Mouse (Mus musculus): ENCODE results near the gene Tnrc6b.

Tnrc6b gene

GRCm38 (mm10) chr15:80975666-80976065 lies 264.6 kb downstream of the Tnrc6b start:
- DNase-seq (ENCODE audit: low spot score), result no peak

DNA sequence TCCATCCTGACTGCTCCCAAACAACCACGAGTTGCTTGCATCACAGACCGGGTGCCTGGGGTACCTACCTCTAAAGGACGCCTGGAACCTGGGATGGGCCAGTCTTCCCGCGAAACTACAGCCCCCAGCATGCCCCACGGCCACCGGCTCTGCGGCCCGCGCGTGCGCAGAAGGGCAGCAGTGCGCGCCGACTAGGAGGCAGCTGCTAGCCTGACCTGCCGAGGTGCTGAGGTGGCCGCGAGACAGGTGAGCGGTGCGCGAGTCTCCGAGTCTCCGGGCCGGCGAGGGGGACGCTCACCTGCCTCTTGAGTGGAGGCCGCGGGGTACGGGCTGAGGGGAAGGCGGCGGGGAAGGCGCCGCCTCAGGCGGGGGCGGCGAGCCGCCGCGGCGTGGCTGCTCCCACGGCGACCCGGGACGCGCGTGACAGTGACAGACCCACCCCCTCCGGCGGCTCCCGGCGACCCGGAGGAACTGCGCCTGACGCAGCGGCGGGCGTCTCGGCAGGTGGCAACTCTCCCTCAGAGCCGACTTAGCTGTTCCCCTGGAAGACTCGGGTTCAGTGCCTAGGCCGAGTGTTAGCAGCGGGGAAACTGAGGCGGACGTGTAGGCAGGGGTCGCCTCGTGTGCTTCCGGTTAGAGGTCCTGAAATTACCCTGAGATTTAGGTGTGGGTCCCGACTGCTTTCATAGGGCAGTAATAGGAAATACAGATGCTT lies 266.7 kb downstream of the Tnrc6b start, which contains the start of gene Sgsm3:
Gene Sgsm3, plus strand, starts transcription at position 146 of the 715 bp plus-strand sequence.
- DNase-seq (ENCODE audit: low spot score), result peak; percentile 61

- DNase-seq (ENCODE audit: low spot score), result no peak
Observed at GRCm38 (mm10) chr15:80979611-80980010, 268.5 kb downstream of the Tnrc6b start.

DNA sequence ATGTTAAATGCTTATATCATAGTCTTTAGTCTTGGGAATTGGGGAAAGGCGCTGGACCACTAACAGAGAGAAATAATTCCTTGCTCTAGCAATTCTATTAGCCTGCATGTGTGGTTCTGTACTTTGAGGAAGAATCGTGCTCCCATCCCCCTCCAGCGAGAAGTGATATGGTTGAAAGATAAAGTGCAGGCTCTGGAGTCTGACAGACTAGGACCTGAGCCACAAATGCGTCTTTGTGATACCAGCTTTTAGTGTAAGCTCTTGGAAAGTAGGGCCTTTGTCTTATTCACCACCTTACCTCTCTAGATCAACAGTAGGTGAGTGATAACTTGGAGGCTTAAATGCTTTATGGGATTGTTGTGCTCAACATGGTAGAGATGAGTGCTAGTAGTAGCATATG lies 270.1 kb downstream of the Tnrc6b start:
- no peak for DNase-seq (ENCODE audit: low spot score)

- DNase-seq (ENCODE audit: low spot score), result no peak
Observed at GRCm38 (mm10) chr15:80983264-80983663, 272.2 kb downstream of the Tnrc6b start.

GRCm38 (mm10) chr15:80988331-80988730 lies 277.2 kb downstream of the Tnrc6b start:
- DNase-seq (ENCODE audit: low spot score), result no peak

DNA sequence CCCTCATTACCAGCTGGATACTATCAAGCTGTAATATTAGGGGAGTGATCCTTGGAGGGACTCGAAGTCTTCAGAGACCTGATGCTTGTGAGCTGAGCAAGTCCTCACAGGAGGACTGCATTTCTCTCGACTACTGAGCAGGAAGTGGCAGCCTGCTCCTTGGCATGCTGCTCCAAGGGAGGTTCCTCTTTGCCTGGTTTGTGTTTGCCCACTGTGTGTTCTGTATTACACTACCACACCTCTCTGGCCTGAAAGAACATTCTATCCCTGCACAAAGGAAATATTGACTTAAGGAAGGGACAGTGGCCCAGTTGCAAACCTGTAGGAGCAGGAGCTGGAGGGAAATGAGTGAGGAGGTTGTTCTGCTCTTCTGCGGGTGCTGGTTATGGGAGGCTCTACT lies 278.6 kb downstream of the Tnrc6b start:
- DNase-seq (ENCODE audit: low spot score), result no peak

All from ovary, postnatal 10 days (tissue).